Mouse (Mus musculus): ENCODE results near the gene Arhgef3. TPM values are rescaled to one million over a fixed set of nuclear protein-coding genes. Genes with fewer than 3 reads are reported as not detected.
A peak's percentile ranks its signal among the peaks of the same experiment; 100 is the strongest.

Gene Arhgef3
- polyA plus RNA-seq, 1 experiment, result 48.5 TPM

GRCm38 (mm10) chr14:27369503-27369902 lies 254.8 kb downstream of the Arhgef3 start:
- WGBS, result 53% methylated on average over 4 of the region's 4 CpGs
- DNase-seq, result no peak
- TF ChIP-seq POLR2A (IDR thresholded peaks at IDR 0.05; ENCODE audit: borderline replicate concordance, extremely low read depth, low read depth, low read length), result no peak
- no peak for TF ChIP-seq CTCF (IDR thresholded peaks at IDR 0.05; ENCODE audit: insufficient read depth, low read length)
- H3K4me1 ChIP-seq (ENCODE audit: control insufficient read depth, insufficient read depth, low read length), result peaks cover 6% of the 10 kb centered on the region
- no peak overlapping the region for H3K4me3 ChIP-seq (replicated peaks; ENCODE audit: extremely low read depth, low read depth, low read length)

- H3K4me1 ChIP-seq (ENCODE audit: control insufficient read depth, insufficient read depth, low read length), result peaks cover 10% of the 10 kb centered on the region
- whole genome bisulfite sequencing, result 52% methylated on average over 8 of the region's 8 CpGs
- TF ChIP-seq CTCF (IDR thresholded peaks at IDR 0.05; ENCODE audit: insufficient read depth, low read length) (no peak), POLR2A (IDR thresholded peaks at IDR 0.05; ENCODE audit: borderline replicate concordance, extremely low read depth, low read depth, low read length) (no peak)
- no peak for DNase-seq
- no peak overlapping the region for H3K4me3 ChIP-seq (replicated peaks; ENCODE audit: extremely low read depth, low read depth, low read length)
Measured at GRCm38 (mm10) chr14:27371669-27372076, 257.0 kb downstream of the Arhgef3 start.

GRCm38 (mm10) chr14:27373498-27373897 lies 258.8 kb downstream of the Arhgef3 start:
- WGBS, result 76% methylated on average over 5 of the region's 5 CpGs
- DNase-seq, result no peak
- H3K4me3 ChIP-seq (replicated peaks; ENCODE audit: extremely low read depth, low read depth, low read length), result no peak overlapping the region
- H3K4me1 ChIP-seq (ENCODE audit: control insufficient read depth, insufficient read depth, low read length), result peaks cover 5% of the 10 kb centered on the region
- TF ChIP-seq POLR2A (IDR thresholded peaks at IDR 0.05; ENCODE audit: borderline replicate concordance, extremely low read depth, low read depth, low read length), result no peak
- no peak for TF ChIP-seq CTCF (IDR thresholded peaks at IDR 0.05; ENCODE audit: insufficient read depth, low read length)

GRCm38 (mm10) chr14:27376115-27376648 lies 261.5 kb downstream of the Arhgef3 start:
- Histone ChIP-seq H3K4me1 (ENCODE audit: control insufficient read depth, insufficient read depth, low read length) (peaks cover 15% of the 10 kb centered on the region), H3K4me3 (replicated peaks; ENCODE audit: extremely low read depth, low read depth, low read length) (no peak overlapping the region)
- TF ChIP-seq POLR2A (IDR thresholded peaks at IDR 0.05; ENCODE audit: borderline replicate concordance, extremely low read depth, low read depth, low read length) (no peak), CTCF (IDR thresholded peaks at IDR 0.05; ENCODE audit: insufficient read depth, low read length) (no peak)
- no peak for DNase-seq
- WGBS, result 27% methylated on average over 5 of the region's 5 CpGs

GRCm38 (mm10) chr14:27378669-27379068 lies 264.0 kb downstream of the Arhgef3 start:
- DNase-seq, result no peak
- TF ChIP-seq CTCF (IDR thresholded peaks at IDR 0.05; ENCODE audit: insufficient read depth, low read length), result no peak
- Histone ChIP-seq H3K4me3 (replicated peaks; ENCODE audit: extremely low read depth, low read depth, low read length) (no peak overlapping the region), H3K4me1 (ENCODE audit: control insufficient read depth, insufficient read depth, low read length) (peaks cover 20% of the 10 kb centered on the region)
- 88% methylated on average over 7 of the region's 7 CpGs for WGBS

GRCm38 (mm10) chr14:27379404-27379803 lies 264.7 kb downstream of the Arhgef3 start:
- TF ChIP-seq CTCF (IDR thresholded peaks at IDR 0.05; ENCODE audit: insufficient read depth, low read length) (no peak), POLR2A (IDR thresholded peaks at IDR 0.05; ENCODE audit: borderline replicate concordance, extremely low read depth, low read depth, low read length) (peak; percentile 46; the same call in 1 of the 2 replicates)
- H3K4me1 ChIP-seq (ENCODE audit: control insufficient read depth, insufficient read depth, low read length), result peaks cover 20% of the 10 kb centered on the region
- WGBS, result 39% methylated on average over 12 of the region's 12 CpGs
- peak; percentile 43 for DNase-seq
- peak overlapping the region; percentile 84 for H3K4me3 ChIP-seq (replicated peaks; ENCODE audit: extremely low read depth, low read depth, low read length)

GRCm38 (mm10) chr14:27381459-27381858 lies 266.8 kb downstream of the Arhgef3 start:
- WGBS, result 60% methylated on average over 7 of the region's 7 CpGs
- no peak for DNase-seq
- peaks cover 15% of the 10 kb centered on the region for H3K4me1 ChIP-seq (ENCODE audit: control insufficient read depth, insufficient read depth, low read length)
- TF ChIP-seq POLR2A (IDR thresholded peaks at IDR 0.05; ENCODE audit: borderline replicate concordance, extremely low read depth, low read depth, low read length) (no peak), CTCF (IDR thresholded peaks at IDR 0.05; ENCODE audit: insufficient read depth, low read length) (no peak)
- no peak overlapping the region for H3K4me3 ChIP-seq (replicated peaks; ENCODE audit: extremely low read depth, low read depth, low read length)

GRCm38 (mm10) chr14:27383321-27383830 lies 268.7 kb downstream of the Arhgef3 start:
- Histone ChIP-seq H3K4me1 (ENCODE audit: control insufficient read depth, insufficient read depth, low read length) (peaks cover 15% of the 10 kb centered on the region), H3K4me3 (replicated peaks; ENCODE audit: extremely low read depth, low read depth, low read length) (no peak overlapping the region)
- WGBS, result 89% methylated on average over 5 of the region's 5 CpGs
- TF ChIP-seq POLR2A (IDR thresholded peaks at IDR 0.05; ENCODE audit: borderline replicate concordance, extremely low read depth, low read depth, low read length) (no peak), CTCF (IDR thresholded peaks at IDR 0.05; ENCODE audit: insufficient read depth, low read length) (no peak)
- no peak for DNase-seq

GRCm38 (mm10) chr14:27384143-27384542 lies 269.4 kb downstream of the Arhgef3 start:
- DNase-seq, result no peak
- H3K4me3 ChIP-seq (replicated peaks; ENCODE audit: extremely low read depth, low read depth, low read length), result no peak overlapping the region
- TF ChIP-seq POLR2A (IDR thresholded peaks at IDR 0.05; ENCODE audit: borderline replicate concordance, extremely low read depth, low read depth, low read length) (no peak), CTCF (IDR thresholded peaks at IDR 0.05; ENCODE audit: insufficient read depth, low read length) (no peak)
- WGBS, result 84% methylated on average over 4 of the region's 4 CpGs
- peaks cover 10% of the 10 kb centered on the region for H3K4me1 ChIP-seq (ENCODE audit: control insufficient read depth, insufficient read depth, low read length)

- no peak for TF ChIP-seq CTCF (IDR thresholded peaks at IDR 0.05; ENCODE audit: insufficient read depth, low read length)
- TF ChIP-seq POLR2A (IDR thresholded peaks at IDR 0.05; ENCODE audit: borderline replicate concordance, extremely low read depth, low read depth, low read length), result no peak
- no peak for DNase-seq
- Histone ChIP-seq H3K4me3 (replicated peaks; ENCODE audit: extremely low read depth, low read depth, low read length) (no peak overlapping the region), H3K4me1 (ENCODE audit: control insufficient read depth, insufficient read depth, low read length) (no peaks in the 10 kb centered on the region)
Measured at GRCm38 (mm10) chr14:27388616-27389015, 273.9 kb downstream of the Arhgef3 start.

Data from lung, adult 2 months (tissue).